Mouse (Mus musculus) kidney, adult 18-20 months (tissue): ENCODE data around the gene Podnl1.

Experiments used
- DNase-seq: peaks from one replicate; pipeline ENCODE4 v3.0.0; 2021

Podnl1 gene

DNA sequence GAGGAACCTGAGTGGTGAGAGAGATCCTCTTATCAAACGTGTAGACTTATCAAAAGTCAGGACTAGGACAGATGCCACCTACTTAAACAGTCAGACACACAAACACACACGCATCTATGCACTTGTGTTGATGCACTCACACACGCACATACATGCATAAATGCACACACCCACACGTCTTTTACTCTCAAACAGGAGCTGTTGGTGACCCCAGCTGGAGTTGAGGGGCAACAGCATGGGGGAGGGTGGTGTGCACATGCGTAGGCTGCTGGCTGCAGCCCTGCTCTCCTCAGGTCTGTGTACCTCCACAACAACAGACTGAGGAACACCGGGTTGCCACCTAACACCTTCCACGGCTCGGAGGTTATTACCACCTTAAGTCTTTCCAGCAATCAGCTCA lies 2.5 kb downstream of the Podnl1 start:
- DNase-seq, result no peak

DNA sequence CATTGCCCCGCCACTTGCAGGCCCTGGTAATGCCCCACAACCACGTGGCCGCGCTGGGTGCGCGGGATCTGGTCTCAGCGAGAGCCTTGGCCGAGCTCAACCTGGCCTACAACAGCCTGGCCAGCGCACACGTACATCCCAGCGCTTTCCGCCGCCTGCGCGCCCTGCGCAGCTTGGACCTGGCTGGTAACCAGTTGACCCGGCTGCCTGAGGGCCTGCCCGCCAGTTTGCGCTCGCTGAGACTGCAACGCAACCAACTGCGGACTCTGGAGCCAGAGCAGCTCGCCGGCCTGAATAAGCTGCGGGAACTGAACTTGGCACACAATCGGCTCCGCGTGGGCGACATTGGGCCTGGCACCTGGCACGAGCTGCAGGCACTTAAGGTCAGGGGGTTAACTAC lies 5.0 kb downstream of the Podnl1 start:
- DNase-seq, result peak; percentile 52

DNA sequence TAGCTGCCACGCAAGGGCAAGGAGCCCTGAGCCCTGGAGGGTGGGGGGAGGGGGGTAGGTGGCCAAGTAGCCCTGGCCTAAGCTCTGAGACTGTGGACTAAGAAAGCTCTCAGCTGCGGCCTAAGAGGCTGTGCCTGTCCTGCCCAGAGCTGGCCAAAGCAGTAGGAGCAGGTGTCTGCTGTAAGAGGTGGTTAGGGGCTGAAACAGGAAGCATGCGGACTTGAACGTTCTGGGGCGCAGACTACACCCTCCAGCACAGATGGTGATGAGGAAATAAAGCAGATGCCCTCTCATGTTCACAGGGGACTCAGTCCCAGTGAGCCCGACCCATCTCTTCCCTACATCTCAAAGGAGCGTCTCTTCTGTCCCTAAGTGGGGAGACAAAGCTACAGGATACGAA lies 6.4 kb downstream of the Podnl1 start:
- no peak for DNase-seq

DNA sequence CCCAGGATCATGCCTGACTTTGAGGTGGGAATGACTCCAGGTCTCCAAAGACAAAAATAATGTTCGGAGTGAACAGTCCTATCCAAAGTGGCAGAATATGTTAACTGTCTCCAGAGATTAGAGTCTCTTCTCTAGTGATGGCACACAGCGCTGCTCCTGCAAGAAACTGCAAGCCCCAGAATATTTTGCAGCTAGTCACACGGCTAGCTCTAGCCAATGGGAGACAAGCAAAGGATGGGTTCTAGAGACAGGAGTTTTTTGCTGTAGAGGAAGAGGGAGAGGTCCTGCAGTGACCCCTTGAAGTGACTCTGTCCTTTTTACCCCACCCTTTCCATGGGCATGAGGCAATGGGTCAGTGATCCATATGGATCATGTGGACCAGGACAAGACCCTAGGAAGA lies 12.1 kb downstream of the Podnl1 start:
- DNase-seq, result no peak

- no peak for DNase-seq
Observed at GRCm38 (mm10) chr8:84140838-84141237, 15.0 kb downstream of the Podnl1 start.

GRCm38 (mm10) chr8:84144636-84145245 lies 19.0 kb downstream of the Podnl1 start:
- DNase-seq, result no peak

DNA sequence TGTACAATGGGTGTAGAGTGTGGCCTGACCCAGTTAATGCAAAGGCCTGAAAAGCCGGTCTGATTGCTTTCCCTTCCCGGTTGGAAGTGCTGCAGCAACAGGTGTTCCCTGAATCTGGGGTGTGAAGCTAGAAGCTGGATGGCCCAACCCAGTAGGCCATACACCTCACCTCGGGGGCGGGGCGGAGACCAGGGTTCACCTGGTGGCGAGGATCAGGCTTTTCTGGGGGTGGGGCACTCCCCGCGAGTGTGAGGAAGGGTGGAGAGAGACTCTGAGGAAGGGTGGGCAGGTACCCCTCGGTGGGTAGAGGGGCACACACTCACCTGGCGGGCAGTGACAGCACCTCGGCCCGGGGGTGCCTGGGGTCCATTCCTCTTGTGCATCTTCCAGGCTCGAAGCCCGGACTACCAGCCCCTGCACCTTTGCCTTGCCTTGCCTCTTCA lies 21.6 kb downstream of the Podnl1 start:
- no peak for DNase-seq

- DNase-seq, result peak; percentile 94
Observed at GRCm38 (mm10) chr8:84147769-84148530, 22.2 kb downstream of the Podnl1 start, which contains the start of the genes Cc2d1a and 4930432K21Rik. Cc2d1a (minus strand) TSS chr8:84147936. 4930432K21Rik (plus strand) TSS chr8:84148025.

- DNase-seq, result no peak
Observed at GRCm38 (mm10) chr8:84148531-84148850, 22.7 kb downstream of the Podnl1 start.

- DNase-seq, result peak; percentile 7
Observed at GRCm38 (mm10) chr8:84149181-84149580, 23.4 kb downstream of the Podnl1 start.

DNA sequence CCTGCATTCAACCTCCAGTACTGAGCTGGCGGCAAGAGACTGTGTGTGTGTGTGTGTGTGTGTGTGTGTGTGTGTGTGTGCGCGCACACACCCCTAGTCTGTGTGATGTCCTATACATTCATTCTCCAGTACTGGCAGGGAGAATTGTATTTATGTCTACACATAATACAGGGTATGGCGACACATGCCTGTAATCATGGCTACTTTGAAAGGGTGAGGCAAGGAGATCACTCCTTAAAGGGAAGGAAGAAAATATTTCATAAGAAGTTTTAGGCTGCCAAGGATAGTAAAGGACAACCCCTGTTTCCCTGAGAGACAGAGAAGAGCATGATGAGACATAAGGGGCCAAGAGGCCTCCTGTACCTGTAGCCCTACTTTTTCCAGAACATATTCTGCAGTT lies 31.8 kb downstream of the Podnl1 start:
- no peak for DNase-seq

GRCm38 (mm10) chr8:84167696-84168095 lies 41.9 kb downstream of the Podnl1 start:
- DNase-seq, result no peak

- no peak for DNase-seq
Observed at GRCm38 (mm10) chr8:84170096-84170495, 44.3 kb downstream of the Podnl1 start.

GRCm38 (mm10) chr8:84173861-84174260 lies 48.1 kb downstream of the Podnl1 start:
- no peak for DNase-seq

- no peak for DNase-seq
Observed at GRCm38 (mm10) chr8:84176560-84176959, 50.8 kb downstream of the Podnl1 start.

DNA sequence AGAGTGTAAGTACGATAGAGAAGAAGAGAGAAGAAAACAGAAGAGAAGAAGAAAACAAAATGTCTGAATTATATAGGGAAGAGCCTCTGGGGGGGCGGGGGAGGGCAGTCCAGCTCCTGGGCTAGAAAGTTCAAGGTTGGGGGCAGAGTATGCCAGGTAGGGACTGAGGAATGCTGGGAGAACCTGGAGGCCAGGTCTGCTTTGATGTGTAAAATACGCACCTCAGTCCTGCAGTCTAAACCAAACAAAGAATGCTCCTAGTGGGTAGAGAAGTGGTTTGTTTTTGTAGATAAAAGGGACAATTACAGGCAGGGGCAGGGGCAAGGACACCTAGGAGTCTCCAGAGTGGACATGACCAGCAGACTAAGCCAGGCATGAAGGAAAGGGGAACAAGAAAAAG lies 51.6 kb downstream of the Podnl1 start:
- no peak for DNase-seq

DNA sequence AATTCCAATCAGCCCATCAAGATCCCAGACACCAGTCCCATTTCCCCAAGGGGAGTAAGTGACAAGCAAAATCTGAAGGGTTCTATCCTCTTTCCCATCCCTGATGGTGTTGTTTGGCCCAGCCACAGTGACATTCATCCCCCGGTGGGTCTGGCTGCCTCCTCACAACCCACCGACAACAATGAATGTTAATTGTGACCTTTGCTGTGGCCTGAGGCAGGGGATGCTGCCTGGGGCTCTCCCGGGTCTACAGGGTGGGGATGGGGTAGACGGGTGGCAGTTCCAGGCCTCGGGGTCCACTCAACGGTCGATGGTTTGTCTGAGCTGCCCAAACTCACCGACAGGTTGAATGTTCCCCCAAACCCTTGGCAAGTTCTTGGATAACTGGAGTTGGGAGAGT lies 52.8 kb downstream of the Podnl1 start:
- no peak for DNase-seq

- no peak for DNase-seq
Observed at GRCm38 (mm10) chr8:84179946-84180345, 54.2 kb downstream of the Podnl1 start.

- DNase-seq, result no peak
Observed at GRCm38 (mm10) chr8:84180530-84181190, 54.9 kb downstream of the Podnl1 start.
